Mouse (Mus musculus) heart, adult 2 months (tissue): ENCODE data around the gene Gm3409.

Experiments used
- EP300 ChIP-seq: fragments of 200-500 bp; IDR thresholded peaks from 2 replicates; pipeline ENCODE4 v1.6.1; 2011; ENCODE audit warnings: low read depth, low read length, control low read depth; ENCODE audit not compliant: insufficient read depth
- POLR2A ChIP-seq: fragments of 200-500 bp; IDR thresholded peaks from 2 replicates; pipeline ENCODE4 v1.6.1; 2011; ENCODE audit warnings: mild to moderate bottlenecking, low read depth, low read length, control low read depth; ENCODE audit not compliant: insufficient read depth

- TF ChIP-seq EP300 (no peak), POLR2A (no peak)
Measured at GRCm38 (mm10) chr5:146564259-146564658, 26.8 kb downstream of the Gm3409 start.
